Mouse (Mus musculus): ENCODE data around the gene Fggy. TPM values are rescaled to one million over a fixed set of nuclear protein-coding genes. Genes with fewer than 3 reads are reported as not detected.

Gene Fggy
- polyA plus RNA-seq, 1 experiment, result 12.6 TPM

GRCm38 (mm10) chr4:95653913-95654301 is 96.6 kb downstream of the Fggy start:
- DNase-seq (ENCODE audit: extremely low spot score in 1 of 2, low spot score in 1 of 2), result no peak

- DNase-seq (ENCODE audit: extremely low spot score in 1 of 2, low spot score in 1 of 2), result no peak
These were observed 101.7 kb downstream of the Fggy start for GRCm38 (mm10) chr4:95659024-95659423.

GRCm38 (mm10) chr4:95663596-95663995 is 106.3 kb downstream of the Fggy start:
- DNase-seq (ENCODE audit: extremely low spot score in 1 of 2, low spot score in 1 of 2), result no peak

- no peak for DNase-seq (ENCODE audit: extremely low spot score in 1 of 2, low spot score in 1 of 2)
These were observed 107.0 kb downstream of the Fggy start for GRCm38 (mm10) chr4:95664327-95664726.

- peak in 1 of 2 experiments; percentile 9 for DNase-seq (ENCODE audit: extremely low spot score in 1 of 2, low spot score in 1 of 2)
These were observed 109.1 kb downstream of the Fggy start for GRCm38 (mm10) chr4:95666284-95666889.

GRCm38 (mm10) chr4:95666896-95667295 is 109.6 kb downstream of the Fggy start:
- peak; percentile 37 to 52 for DNase-seq (ENCODE audit: extremely low spot score in 1 of 2, low spot score in 1 of 2)

GRCm38 (mm10) chr4:95667595-95667994 is 110.3 kb downstream of the Fggy start:
- no peak for DNase-seq (ENCODE audit: extremely low spot score in 1 of 2, low spot score in 1 of 2)

- DNase-seq (ENCODE audit: extremely low spot score in 1 of 2, low spot score in 1 of 2), result no peak
These were observed 111.2 kb downstream of the Fggy start for GRCm38 (mm10) chr4:95668543-95668942.

GRCm38 (mm10) chr4:95669336-95669735 is 112.0 kb downstream of the Fggy start:
- DNase-seq (ENCODE audit: extremely low spot score in 1 of 2, low spot score in 1 of 2), result no peak

- DNase-seq (ENCODE audit: extremely low spot score in 1 of 2, low spot score in 1 of 2), result no peak
These were observed 113.3 kb downstream of the Fggy start for GRCm38 (mm10) chr4:95670559-95670958.

GRCm38 (mm10) chr4:95672039-95672438 is 114.7 kb downstream of the Fggy start:
- no peak for DNase-seq (ENCODE audit: extremely low spot score in 1 of 2, low spot score in 1 of 2)

- DNase-seq (ENCODE audit: extremely low spot score in 1 of 2, low spot score in 1 of 2), result no peak
These were observed 119.1 kb downstream of the Fggy start for GRCm38 (mm10) chr4:95676390-95676789.

GRCm38 (mm10) chr4:95680756-95681449 is 123.6 kb downstream of the Fggy start:
- no peak for DNase-seq (ENCODE audit: extremely low spot score in 1 of 2, low spot score in 1 of 2)

- DNase-seq (ENCODE audit: extremely low spot score in 1 of 2, low spot score in 1 of 2), result peak in 1 of 2 experiments; percentile 15
These were observed 127.3 kb downstream of the Fggy start for GRCm38 (mm10) chr4:95684522-95685080.

GRCm38 (mm10) chr4:95686775-95687174 is 129.5 kb downstream of the Fggy start:
- DNase-seq (ENCODE audit: extremely low spot score in 1 of 2, low spot score in 1 of 2), result no peak

GRCm38 (mm10) chr4:95687350-95687749 is 130.0 kb downstream of the Fggy start:
- DNase-seq (ENCODE audit: extremely low spot score in 1 of 2, low spot score in 1 of 2), result no peak

- DNase-seq (ENCODE audit: extremely low spot score in 1 of 2, low spot score in 1 of 2), result no peak
These were observed 130.9 kb downstream of the Fggy start for GRCm38 (mm10) chr4:95688159-95688558.

GRCm38 (mm10) chr4:95700366-95700765 is 143.1 kb downstream of the Fggy start:
- DNase-seq (ENCODE audit: extremely low spot score in 1 of 2, low spot score in 1 of 2), result no peak

- no peak for DNase-seq (ENCODE audit: extremely low spot score in 1 of 2, low spot score in 1 of 2)
These were observed 150.9 kb downstream of the Fggy start for GRCm38 (mm10) chr4:95707941-95708897.

GRCm38 (mm10) chr4:95709750-95710149 is 152.4 kb downstream of the Fggy start:
- no peak for DNase-seq (ENCODE audit: extremely low spot score in 1 of 2, low spot score in 1 of 2)

- no peak for DNase-seq (ENCODE audit: extremely low spot score in 1 of 2, low spot score in 1 of 2)
These were observed 155.5 kb downstream of the Fggy start for GRCm38 (mm10) chr4:95712802-95713201.
